Mouse (Mus musculus): ENCODE results near the gene Boll. TPM values are rescaled to one million over a fixed set of nuclear protein-coding genes. Genes with fewer than 3 reads are reported as not detected.
"Not testable (repeated sequence)": the region's sequence is repeated elsewhere in the genome, so short reads cannot be mapped to it uniquely, and the experiment has no call there.

Gene Boll
- total RNA-seq (2015; ENCODE audit: low replicate concordance) (not detected in 2 replicates), total RNA-seq (2017; ENCODE audit: low replicate concordance) (not detected in 2 replicates)

GRCm38 (mm10) chr1:55363044-55363565, at the start of gene Boll:
Gene Boll, minus strand, starts transcription at chr1:55363469.
- ATAC-seq (replicated peaks; ENCODE audit: low FRiP score, poor library complexity, severe bottlenecking): peak; percentile 57; the same call in 1 of the 2 replicates

- no peak for ATAC-seq (replicated peaks; ENCODE audit: low FRiP score, poor library complexity, severe bottlenecking)
These were observed 49.3 kb upstream of the Boll start for GRCm38 (mm10) chr1:55412569-55412968.

- ATAC-seq (replicated peaks; ENCODE audit: low FRiP score, poor library complexity, severe bottlenecking): no peak
These were observed 47.8 kb upstream of the Boll start for GRCm38 (mm10) chr1:55411079-55411478.

- no peak for ATAC-seq (replicated peaks; ENCODE audit: low FRiP score, poor library complexity, severe bottlenecking)
These were observed 47.4 kb upstream of the Boll start for GRCm38 (mm10) chr1:55410670-55411069.

GRCm38 (mm10) chr1:55406531-55407375, 43.5 kb upstream of the Boll start:
- no peak for ATAC-seq (replicated peaks; ENCODE audit: low FRiP score, poor library complexity, severe bottlenecking)

GRCm38 (mm10) chr1:55406023-55406413, 42.7 kb upstream of the Boll start:
- no peak for ATAC-seq (replicated peaks; ENCODE audit: low FRiP score, poor library complexity, severe bottlenecking)

- no peak for ATAC-seq (replicated peaks; ENCODE audit: low FRiP score, poor library complexity, severe bottlenecking)
These were observed 42.2 kb upstream of the Boll start, which contains the start of gene Plcl1 for GRCm38 (mm10) chr1:55405272-55406022. Gene Plcl1, plus strand, starts transcription at chr1:55405921.

GRCm38 (mm10) chr1:55404439-55404838, 41.2 kb upstream of the Boll start:
- no peak for ATAC-seq (replicated peaks; ENCODE audit: low FRiP score, poor library complexity, severe bottlenecking)

- no peak for ATAC-seq (replicated peaks; ENCODE audit: low FRiP score, poor library complexity, severe bottlenecking)
These were observed 36.6 kb upstream of the Boll start for GRCm38 (mm10) chr1:55399891-55400290.

- ATAC-seq (replicated peaks; ENCODE audit: low FRiP score, poor library complexity, severe bottlenecking): no peak
These were observed 20.0 kb upstream of the Boll start for GRCm38 (mm10) chr1:55383114-55383773.

- no peak for ATAC-seq (replicated peaks; ENCODE audit: low FRiP score, poor library complexity, severe bottlenecking)
These were observed 17.3 kb upstream of the Boll start for GRCm38 (mm10) chr1:55380527-55380926.

GRCm38 (mm10) chr1:55372626-55373025, 9.4 kb upstream of the Boll start:
- ATAC-seq (replicated peaks; ENCODE audit: low FRiP score, poor library complexity, severe bottlenecking): no peak

GRCm38 (mm10) chr1:55363586-55363985, 317 bp upstream of the Boll start:
- no peak for ATAC-seq (replicated peaks; ENCODE audit: low FRiP score, poor library complexity, severe bottlenecking)

GRCm38 (mm10) chr1:55362634-55363033, 635 bp downstream of the Boll start:
- ATAC-seq (replicated peaks; ENCODE audit: low FRiP score, poor library complexity, severe bottlenecking): no peak

- not testable (repeated sequence) for ATAC-seq (replicated peaks; ENCODE audit: low FRiP score, poor library complexity, severe bottlenecking)
These were observed 11.4 kb downstream of the Boll start for GRCm38 (mm10) chr1:55351914-55352313.

GRCm38 (mm10) chr1:55325496-55325895, 37.8 kb downstream of the Boll start:
- ATAC-seq (replicated peaks; ENCODE audit: low FRiP score, poor library complexity, severe bottlenecking): not testable (repeated sequence)

- ATAC-seq (replicated peaks; ENCODE audit: low FRiP score, poor library complexity, severe bottlenecking): no peak
These were observed 62.2 kb downstream of the Boll start for GRCm38 (mm10) chr1:55301077-55301476.

GRCm38 (mm10) chr1:55279081-55279480, 84.2 kb downstream of the Boll start:
- ATAC-seq (replicated peaks; ENCODE audit: low FRiP score, poor library complexity, severe bottlenecking): no peak

- ATAC-seq (replicated peaks; ENCODE audit: low FRiP score, poor library complexity, severe bottlenecking): no peak
These were observed 97.8 kb downstream of the Boll start for GRCm38 (mm10) chr1:55265447-55265846.

GRCm38 (mm10) chr1:55264385-55264784, 98.9 kb downstream of the Boll start:
- no peak for ATAC-seq (replicated peaks; ENCODE audit: low FRiP score, poor library complexity, severe bottlenecking)
